Mouse (Mus musculus) hindbrain, postnatal 0 days (tissue): Measurements from ENCODE around the gene Kbtbd2. TPM values are rescaled to one million over a fixed set of nuclear protein-coding genes. Genes with fewer than 3 reads are reported as not detected.

Experiments used
- ATAC-seq: fragments of 200-750 bp; cut with Nextera tagmentation; 2 replicates; pipeline ENCODE4 v1.8.0; 2017; ENCODE audit warnings: mild to moderate bottlenecking, moderate TSS enrichment, moderate library complexity
- DNase-seq: peaks from one replicate; pipeline ENCODE4 v3.0.0-alpha.2; 2015; ENCODE audit warnings: low spot score
- H3K27ac ChIP-seq: fragments of 300-500 bp; sonication (generic); 2 replicates; pipeline ENCODE4 v1.5.1; 2014; ENCODE audit warnings: mild to moderate bottlenecking
- H3K27me3 ChIP-seq: fragments of 300-500 bp; sonication (generic); 2 replicates; pipeline ENCODE4 v1.6.1; 2014; ENCODE audit warnings: low read length, mixed read lengths; ENCODE audit not compliant: insufficient read depth
- H3K36me3 ChIP-seq: fragments of 300-500 bp; sonication (generic); 2 replicates; pipeline ENCODE4 v1.6.1; 2014; ENCODE audit warnings: low read length, mixed read lengths; ENCODE audit not compliant: insufficient read depth
- H3K4me1 ChIP-seq: fragments of 300-500 bp; sonication (generic); 2 replicates; pipeline ENCODE4 v1.6.1; 2014; ENCODE audit warnings: antibody characterized with exemption, low read length, mixed read lengths; ENCODE audit not compliant: insufficient read depth
- H3K4me2 ChIP-seq: fragments of 300-500 bp; sonication (generic); 2 replicates; pipeline ENCODE4 v1.6.1; 2014; ENCODE audit warnings: low read depth, mild to moderate bottlenecking, low read length, moderate library complexity, mixed read lengths
- H3K4me3 ChIP-seq: fragments of 300-500 bp; sonication (generic); 2 replicates; pipeline ENCODE4 v1.5.1; 2014; ENCODE audit warnings: low read length
- H3K9ac ChIP-seq: fragments of 300-500 bp; sonication (generic); replicated peaks from 2 replicates; pipeline ENCODE4 v1.6.1; 2014; ENCODE audit warnings: mild to moderate bottlenecking, low read length, moderate library complexity, mixed read lengths
- H3K9me3 ChIP-seq: fragments of 300-500 bp; sonication (generic); 2 replicates; pipeline ENCODE4 v1.6.1; 2016; ENCODE audit warnings: low read length, mixed read lengths
- CTCF ChIP-seq: IDR thresholded peaks from 2 replicates; pipeline ENCODE4 v1.5.1; 2016; ENCODE audit warnings: antibody characterized with exemption, control low read depth, low read depth
- WGBS: fragments of 180-500 bp; shearing (Covaris S2); extraction: QIAGEN DNeasy Blood & Tissue Kit; methylation state at CpG from one replicate; pipeline ENCODE4 v1.1.7; 2014; 5-methylcytosine and 5-hydroxymethylcytosine counted together
- polyA plus RNA-seq: library from polyadenylated mRNA; unstranded; fragments of >200 nt; fragmentation: Nextera tagmentation; extraction: Ambion mirVana; gene quantifications from 2 replicates; pipeline ENCODE4 v1.2.1, GENCODE M21; 2015
- total RNA-seq: library from RNA; depleted of rRNA; stranded (reverse); fragments of >200 nt; gene quantifications from 2 replicates; pipeline ENCODE4 v1.2.3, GENCODE M21; 2014

Gene Kbtbd2
- total and polyA plus RNA-seq, 2 experiments from 2014 or later, result 19.7 to 36.0 TPM

DNA sequence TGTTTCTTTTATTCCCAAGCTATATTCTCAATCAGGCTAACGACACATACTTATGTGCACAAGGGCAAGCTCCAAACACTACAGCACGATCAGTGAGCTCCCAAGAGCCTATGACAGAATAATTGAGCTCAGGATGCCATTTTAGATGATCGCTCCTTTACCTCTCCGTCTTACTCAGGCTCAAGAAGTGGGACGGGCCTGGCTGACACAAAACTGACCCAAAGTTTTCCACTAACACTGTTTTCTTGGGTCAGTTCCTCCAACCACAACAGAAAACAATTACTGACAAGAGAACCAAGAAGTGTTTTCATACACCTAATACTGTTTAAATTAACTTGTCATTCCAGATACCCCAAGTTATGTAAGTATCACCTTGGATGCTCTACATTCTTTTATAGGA lies 2.8 kb downstream of the Kbtbd2 start:
- 84% methylated on average over 5 of the region's 5 CpGs for WGBS
- Histone ChIP-seq H3K27me3 (no peaks in the 10 kb centered on the region), H3K4me1 (peaks cover 9% of the 10 kb centered on the region; the same call in 1 of the 2 replicates), H3K36me3 (no peaks in the 10 kb centered on the region), H3K9ac (no peak overlapping the region), H3K4me2 (peak overlapping the region; percentile 89), H3K4me3 (no peak overlapping the region), H3K9me3 (no peaks in the 10 kb centered on the region), H3K27ac (no peak overlapping the region)
- ATAC-seq, result no peak
- TF ChIP-seq CTCF, result no peak
- DNase-seq, result no peak

GRCm38 (mm10) chr6:56789336-56789735 lies 8.3 kb downstream of the Kbtbd2 start:
- no peak for ATAC-seq
- no peak overlapping the region for H3K4me2 ChIP-seq
- no peaks in the 10 kb centered on the region for H3K9me3 ChIP-seq
- DNase-seq, result no peak
- no peak overlapping the region for H3K27ac ChIP-seq
- no peak for TF ChIP-seq CTCF
- no peak overlapping the region for H3K9ac ChIP-seq
- H3K4me1 ChIP-seq, result no peaks in the 10 kb centered on the region
- 90% methylated on average over 3 of the region's 3 CpGs for WGBS
- no peaks in the 10 kb centered on the region for H3K36me3 ChIP-seq
- H3K27me3 ChIP-seq, result no peaks in the 10 kb centered on the region
- H3K4me3 ChIP-seq, result no peak overlapping the region

DNA sequence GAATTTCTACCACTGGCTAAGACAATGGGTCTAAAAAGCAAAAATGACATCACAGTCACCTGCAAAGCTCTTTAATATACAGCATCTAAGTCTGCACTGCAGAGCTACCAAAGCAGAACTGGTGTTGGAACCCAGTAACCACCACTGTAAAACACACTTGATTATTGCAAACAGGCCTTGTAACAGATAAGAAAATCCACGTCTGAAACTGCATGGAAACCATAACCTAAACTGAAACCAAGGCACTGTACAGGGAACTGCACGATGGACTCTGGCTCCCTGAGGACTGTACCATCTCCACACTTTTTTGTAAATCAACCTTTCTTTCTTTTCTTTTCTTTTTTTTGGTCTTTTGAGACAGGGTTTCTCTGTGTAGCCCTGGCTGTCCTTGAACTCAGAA lies 9.9 kb downstream of the Kbtbd2 start:
- no peaks in the 10 kb centered on the region for H3K36me3 ChIP-seq
- no peak for ATAC-seq
- H3K9ac ChIP-seq, result no peak overlapping the region
- H3K4me2 ChIP-seq, result no peak overlapping the region
- 93% methylated on average over 2 of the region's 2 CpGs for WGBS
- H3K27me3 ChIP-seq, result no peaks in the 10 kb centered on the region
- no peaks in the 10 kb centered on the region for H3K4me1 ChIP-seq
- TF ChIP-seq CTCF, result no peak
- no peak for DNase-seq
- H3K9me3 ChIP-seq, result no peaks in the 10 kb centered on the region
- no peak overlapping the region for H3K27ac ChIP-seq
- H3K4me3 ChIP-seq, result no peak overlapping the region

GRCm38 (mm10) chr6:56785068-56785467 lies 12.5 kb downstream of the Kbtbd2 start:
- H3K36me3 ChIP-seq, result peaks cover 2% of the 10 kb centered on the region; the same call in 1 of the 2 replicates
- no peaks in the 10 kb centered on the region for H3K9me3 ChIP-seq
- ATAC-seq, result no peak
- H3K9ac ChIP-seq, result no peak overlapping the region
- 77% methylated on average over 5 of the region's 5 CpGs for WGBS
- H3K27me3 ChIP-seq, result no peaks in the 10 kb centered on the region
- DNase-seq, result no peak
- no peaks in the 10 kb centered on the region for H3K4me1 ChIP-seq
- no peak overlapping the region for H3K4me3 ChIP-seq
- TF ChIP-seq CTCF, result no peak
- H3K27ac ChIP-seq, result no peak overlapping the region
- no peak overlapping the region for H3K4me2 ChIP-seq

DNA sequence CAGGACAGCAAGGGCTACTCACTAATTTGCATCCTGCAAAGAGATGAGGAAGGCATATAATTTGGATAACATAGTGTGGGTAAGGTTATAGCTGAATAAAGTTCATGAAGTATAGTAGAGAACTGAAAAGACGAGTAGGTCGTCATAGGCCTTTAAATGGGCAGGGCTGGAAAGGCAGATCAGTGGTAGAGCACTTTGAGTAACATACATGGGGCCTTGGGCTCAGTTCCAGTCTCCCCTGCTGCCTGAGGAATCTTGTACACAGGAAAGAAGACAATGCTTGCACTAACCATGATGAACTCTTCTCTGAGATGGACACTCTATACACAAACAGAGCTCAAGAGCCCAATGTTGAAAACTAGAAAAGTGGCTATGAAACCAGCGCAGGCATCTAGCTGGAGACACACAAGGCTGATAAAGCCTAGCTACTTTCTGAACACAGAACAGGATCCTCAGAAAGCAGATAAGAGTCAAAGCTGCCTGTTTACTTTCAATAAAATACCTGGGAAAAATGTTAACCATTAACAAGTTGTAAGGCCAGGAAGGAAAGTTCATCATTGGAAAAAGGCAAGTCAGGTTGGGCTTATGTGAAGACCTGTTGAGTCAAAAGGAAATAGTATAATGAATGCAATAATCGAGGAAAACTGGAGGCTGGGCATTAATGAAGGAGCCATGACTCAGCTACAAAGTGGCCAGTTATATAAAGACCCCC lies 13.9 kb downstream of the Kbtbd2 start:
- Histone ChIP-seq H3K4me2 (no peak overlapping the region), H3K27me3 (no peaks in the 10 kb centered on the region), H3K9ac (no peak overlapping the region), H3K27ac (no peak overlapping the region), H3K9me3 (no peaks in the 10 kb centered on the region), H3K36me3 (peaks cover 12% of the 10 kb centered on the region; the same call in 1 of the 2 replicates), H3K4me1 (no peaks in the 10 kb centered on the region), H3K4me3 (no peak overlapping the region)
- WGBS, result 88% methylated on average over 4 of the region's 4 CpGs
- no peak for TF ChIP-seq CTCF
- DNase-seq, result no peak
- ATAC-seq, result no peak

DNA sequence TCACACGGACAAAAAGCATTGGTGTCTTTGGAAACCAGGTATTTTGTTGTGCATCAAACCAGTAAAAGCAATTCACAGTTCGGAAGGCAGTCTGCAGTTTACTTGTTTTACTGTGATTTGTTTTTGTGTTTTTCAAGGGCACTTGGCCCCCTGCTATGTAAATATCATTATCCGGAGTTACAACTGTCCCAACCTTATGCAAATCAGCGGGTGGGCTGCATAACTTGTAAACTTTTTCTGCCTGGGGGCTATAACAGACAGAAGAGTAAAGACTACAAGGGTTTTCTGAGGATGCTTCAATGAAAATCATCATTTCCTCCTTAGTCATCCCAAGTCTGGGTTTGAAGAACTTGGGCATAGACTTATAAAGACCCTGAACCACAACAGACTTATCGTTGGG lies 18.0 kb downstream of the Kbtbd2 start:
- no peaks in the 10 kb centered on the region for H3K27me3 ChIP-seq
- no peak overlapping the region for H3K4me3 ChIP-seq
- H3K36me3 ChIP-seq, result peaks cover 12% of the 10 kb centered on the region; the same call in 1 of the 2 replicates
- no peak overlapping the region for H3K27ac ChIP-seq
- no peak for ATAC-seq
- H3K9ac ChIP-seq, result no peak overlapping the region
- 89% methylated on average over 5 of the region's 5 CpGs for WGBS
- no peaks in the 10 kb centered on the region for H3K9me3 ChIP-seq
- no peak overlapping the region for H3K4me2 ChIP-seq
- no peaks in the 10 kb centered on the region for H3K4me1 ChIP-seq
- DNase-seq, result no peak
- TF ChIP-seq CTCF, result no peak

GRCm38 (mm10) chr6:56775816-56776215 lies 21.8 kb downstream of the Kbtbd2 start:
- ATAC-seq, result no peak
- no peak overlapping the region for H3K27ac ChIP-seq
- no peak overlapping the region for H3K9ac ChIP-seq
- 33% methylated on average over 3 of the region's 3 CpGs for WGBS
- H3K36me3 ChIP-seq, result peaks cover 16% of the 10 kb centered on the region; the same call in 1 of the 2 replicates
- H3K27me3 ChIP-seq, result no peaks in the 10 kb centered on the region
- H3K4me3 ChIP-seq, result no peak overlapping the region
- H3K9me3 ChIP-seq, result no peaks in the 10 kb centered on the region
- H3K4me2 ChIP-seq, result no peak overlapping the region
- H3K4me1 ChIP-seq, result no peaks in the 10 kb centered on the region
- peak; percentile 34 for DNase-seq
- TF ChIP-seq CTCF, result no peak
